Comparison of ENCODE assay signal across 13 mouse cellular contexts in the genomic region with DNA sequence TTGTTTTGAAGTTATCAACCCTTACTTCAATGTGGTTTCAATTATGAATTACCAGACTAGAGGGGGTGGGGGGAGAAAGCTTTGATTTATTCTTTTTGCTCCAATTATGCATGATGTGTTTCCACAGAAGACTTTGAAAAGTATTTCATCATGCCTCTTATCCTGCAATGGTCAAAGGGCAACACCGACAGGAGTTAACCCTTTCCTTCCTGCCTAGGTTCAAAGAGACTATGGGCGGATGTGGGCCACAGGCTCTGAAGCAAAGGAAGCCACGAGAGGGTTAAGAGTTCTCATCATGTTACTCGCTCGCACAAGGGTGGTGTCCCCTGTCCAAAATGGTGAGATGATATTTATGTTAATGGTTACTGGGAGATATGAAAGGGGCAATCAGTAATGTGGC.
DNase-seq lines count a peak whose midpoint lies in the region; ATAC-seq and TF ChIP-seq lines count a peak whose summit lies in the region.
"Had no signal": no experiment of that assay in that cellular context is flagged by ENCODE, and none has a peak within 500 bp of the region (broad histone marks: within the 10 kb centered on the region; RNA-seq: fewer than 3 reads in every experiment).

No protein-coding gene starts in this region.

- 24% methylated on average over 5 of the region's 5 CpGs for WGBS in lung, embryonic 14.5 days
- 46% methylated on average over 5 of the region's 5 CpGs for WGBS in lung, postnatal 0 days
- 49% methylated on average over 5 of the region's 5 CpGs for WGBS in intestine, embryonic 14.5 days
- WGBS in small intestine, adult 2 months, result 30% methylated on average over 5 of the region's 5 CpGs
- WGBS in midbrain, embryonic 14.5 days, result 81% methylated on average over 5 of the region's 5 CpGs

- H3K27me3 ChIP-seq in lung, embryonic 14.5 days (ENCODE audit: insufficient read depth, low read length), result no peaks in the 10 kb centered on the region
- no peaks in the 10 kb centered on the region for H3K27me3 ChIP-seq in lung, postnatal 0 days (replicated peaks; ENCODE audit: insufficient read depth, low read length)
- no peaks in the 10 kb centered on the region for H3K27me3 ChIP-seq in intestine, embryonic 14.5 days (replicated peaks; ENCODE audit: control insufficient read depth, insufficient read depth, low read length)
- no peaks in the 10 kb centered on the region for H3K27me3 ChIP-seq in small intestine, adult 2 months (ENCODE audit: control insufficient read depth, insufficient read depth, low read length)
- no peaks in the 10 kb centered on the region for H3K27me3 ChIP-seq in midbrain, embryonic 14.5 days (ENCODE audit: control insufficient read depth, insufficient read depth, low read length)
- H3K27me3 ChIP-seq: forebrain, embryonic 13.5 days; hindbrain, embryonic 13.5 days; liver, embryonic 13.5 days had no signal

- no peak overlapping the region for H3K9ac ChIP-seq in lung, embryonic 14.5 days
- no peak overlapping the region for H3K9ac ChIP-seq in lung, postnatal 0 days (replicated peaks; ENCODE audit: low read depth)
- no peak overlapping the region for H3K9ac ChIP-seq in intestine, embryonic 14.5 days (ENCODE audit: low read length)
- no peak overlapping the region for H3K9ac ChIP-seq in midbrain, embryonic 14.5 days (replicated peaks; ENCODE audit: low read length)
- H3K9ac ChIP-seq: forebrain, embryonic 13.5 days; hindbrain, embryonic 13.5 days; liver, embryonic 13.5 days had no signal

- intact Hi-C loops in left cerebral cortex, postnatal 36 days (cut with DNase I), result no loop called here
- intact Hi-C loops in left cerebral cortex, postnatal 4 days (cut with DNase I), result no loop called here

- H3K9me3 ChIP-seq in lung, embryonic 14.5 days (ENCODE audit: low read depth, low read length), result no peaks in the 10 kb centered on the region
- H3K9me3 ChIP-seq in lung, postnatal 0 days (ENCODE audit: low read length), result no peaks in the 10 kb centered on the region
- no peaks in the 10 kb centered on the region for H3K9me3 ChIP-seq in intestine, embryonic 14.5 days (ENCODE audit: control insufficient read depth, low read length)
- no peaks in the 10 kb centered on the region for H3K9me3 ChIP-seq in midbrain, embryonic 14.5 days (ENCODE audit: control insufficient read depth, low read length)
- H3K9me3 ChIP-seq: forebrain, embryonic 13.5 days; hindbrain, embryonic 13.5 days; liver, embryonic 13.5 days had no signal

- no peaks in the 10 kb centered on the region for H3K36me3 ChIP-seq in lung, embryonic 14.5 days (ENCODE audit: insufficient read depth)
- H3K36me3 ChIP-seq in lung, postnatal 0 days (ENCODE audit: insufficient read depth, low read length), result no peaks in the 10 kb centered on the region
- no peaks in the 10 kb centered on the region for H3K36me3 ChIP-seq in intestine, embryonic 14.5 days (ENCODE audit: control insufficient read depth, insufficient read depth, low read length)
- no peaks in the 10 kb centered on the region for H3K36me3 ChIP-seq in small intestine, adult 2 months (ENCODE audit: control insufficient read depth, insufficient read depth, low read length)
- no peaks in the 10 kb centered on the region for H3K36me3 ChIP-seq in midbrain, embryonic 14.5 days (ENCODE audit: control insufficient read depth, insufficient read depth, low read length)
- H3K36me3 ChIP-seq: hindbrain, embryonic 13.5 days; liver, embryonic 13.5 days had no signal

- TF ChIP-seq CTCF in lung, embryonic 14.5 days (IDR thresholded peaks at IDR 0.05; ENCODE audit: low read depth), result no peak
- TF ChIP-seq CTCF in lung, postnatal 0 days (IDR thresholded peaks at IDR 0.05), result no peak
- TF ChIP-seq CTCF in small intestine, adult 2 months (IDR thresholded peaks at IDR 0.05; ENCODE audit: extremely low read depth, insufficient read length, insufficient replicate concordance, low read depth, low read length), result no peak

- no peak for TF ChIP-seq POLR2A in small intestine, adult 2 months (IDR thresholded peaks at IDR 0.05; ENCODE audit: low read depth, low read length)

- no peak overlapping the region for H3K4me3 ChIP-seq in lung, embryonic 14.5 days (ENCODE audit: low read depth, low read length)
- no peak overlapping the region for H3K4me3 ChIP-seq in lung, postnatal 0 days (ENCODE audit: low read depth, low read length)
- H3K4me3 ChIP-seq in intestine, embryonic 14.5 days (ENCODE audit: low read depth, low read length), result no peak overlapping the region
- H3K4me3 ChIP-seq in small intestine, adult 2 months (ENCODE audit: low read depth, low read length), result no peak overlapping the region
- no peak overlapping the region for H3K4me3 ChIP-seq in midbrain, embryonic 14.5 days (replicated peaks; ENCODE audit: low read depth, low read length)
- H3K4me3 ChIP-seq: forebrain, embryonic 13.5 days; hindbrain, embryonic 13.5 days; liver, embryonic 13.5 days had no signal

- peak; percentile 31 for DNase-seq in lung, embryonic 14.5 days
- DNase-seq in lung, postnatal 0 days (ENCODE audit: low spot score), result no peak
- peak; percentile 77 for DNase-seq in embryo, embryonic 11 days
- no peak for DNase-seq in intestine, embryonic 14.5 days (ENCODE audit: low spot score)
- DNase-seq in left cerebral cortex, postnatal 36 days (ENCODE audit: low spot score in 2 of 2), result no peak
- no peak for DNase-seq in midbrain, embryonic 14.5 days
- no peak for DNase-seq in left cerebral cortex, postnatal 4 days
- DNase-seq: cerebellum, postnatal 14 days; liver, embryonic 13.5 days; lung, postnatal 14 days had no signal

- no peak for TF ChIP-seq EP300 in lung, postnatal 0 days (IDR thresholded peaks at IDR 0.05)

- peaks cover 24% of the 10 kb centered on the region; the same call in 1 of the 2 replicates for H3K4me1 ChIP-seq in lung, embryonic 14.5 days (ENCODE audit: insufficient read depth)
- H3K4me1 ChIP-seq in lung, postnatal 0 days (ENCODE audit: insufficient read depth, low read depth, low read length), result peaks cover 4% of the 10 kb centered on the region; the same call in 1 of the 2 replicates
- peaks cover 4% of the 10 kb centered on the region; the same call in 1 of the 2 replicates for H3K4me1 ChIP-seq in intestine, embryonic 14.5 days (replicated peaks; ENCODE audit: control insufficient read depth, insufficient read depth, low read length)
- peaks cover 19% of the 10 kb centered on the region; the same call in 1 of the 2 replicates for H3K4me1 ChIP-seq in small intestine, adult 2 months (ENCODE audit: control insufficient read depth, insufficient read depth, insufficient read length, low read length)
- peaks cover 22% of the 10 kb centered on the region for H3K4me1 ChIP-seq in midbrain, embryonic 14.5 days (ENCODE audit: control insufficient read depth, insufficient read depth, low read length)

- no peak overlapping the region for H3K27ac ChIP-seq in lung, embryonic 14.5 days (ENCODE audit: low read depth)
- no peak overlapping the region for H3K27ac ChIP-seq in lung, postnatal 0 days (ENCODE audit: low read length)
- no peak overlapping the region for H3K27ac ChIP-seq in intestine, embryonic 14.5 days (ENCODE audit: low read depth)
- H3K27ac ChIP-seq in small intestine, adult 2 months (ENCODE audit: insufficient read depth, low read depth, low read length), result peak overlapping the region; percentile 59
- no peak overlapping the region for H3K27ac ChIP-seq in midbrain, embryonic 14.5 days (replicated peaks; ENCODE audit: low read depth, low read length)
- H3K27ac ChIP-seq: forebrain, embryonic 13.5 days; hindbrain, embryonic 13.5 days; liver, embryonic 13.5 days had no signal

- ATAC-seq in lung, embryonic 14.5 days (ENCODE audit: insufficient read depth), result no peak
- no peak for ATAC-seq in lung, postnatal 0 days
- peak; percentile 33; the same call in 1 of the 2 replicates for ATAC-seq in intestine, embryonic 14.5 days (replicated peaks; ENCODE audit: low FRiP score, low TSS enrichment, low read depth)
- ATAC-seq in midbrain, embryonic 14.5 days (ENCODE audit: low FRiP score, low TSS enrichment), result no peak
- ATAC-seq: forebrain, embryonic 13.5 days had no signal

- H3K4me2 ChIP-seq in lung, embryonic 14.5 days, result no peak overlapping the region
- no peak overlapping the region for H3K4me2 ChIP-seq in lung, postnatal 0 days (replicated peaks; ENCODE audit: low read depth, low read length)
- no peak overlapping the region for H3K4me2 ChIP-seq in intestine, embryonic 14.5 days (ENCODE audit: low read length)
- no peak overlapping the region for H3K4me2 ChIP-seq in midbrain, embryonic 14.5 days (ENCODE audit: low read length)
- H3K4me2 ChIP-seq: forebrain, embryonic 13.5 days; hindbrain, embryonic 13.5 days; liver, embryonic 13.5 days had no signal

Comparison
In these comparisons a context has a peak if more than half of its experiments do, and no peak if none do; other contexts are left out.
1. DNase-seq: peak in lung, embryonic 14.5 days (single experiment) and embryo, embryonic 11 days (single experiment); none in lung, postnatal 0 days (single experiment), intestine, embryonic 14.5 days (single experiment), left cerebral cortex, postnatal 36 days (0 of 2), midbrain, embryonic 14.5 days (single experiment) and left cerebral cortex, postnatal 4 days (single experiment).